Mouse (Mus musculus): ENCODE measurements around the gene Tex48. TPM values are rescaled to one million over a fixed set of nuclear protein-coding genes. Genes with fewer than 3 reads are reported as not detected.

Tex48 gene
- total and polyA plus RNA-seq, 2 experiments from 2014 or later: not detected

- H3K36me3 ChIP-seq (ENCODE audit: insufficient read depth, low read length): no peaks in the 10 kb centered on the region
- WGBS: 31% methylated on average over 4 of the region's 4 CpGs
Measured at GRCm38 (mm10) chr4:63659086-63659485, 36.9 kb upstream of the Tex48 start.

DNA sequence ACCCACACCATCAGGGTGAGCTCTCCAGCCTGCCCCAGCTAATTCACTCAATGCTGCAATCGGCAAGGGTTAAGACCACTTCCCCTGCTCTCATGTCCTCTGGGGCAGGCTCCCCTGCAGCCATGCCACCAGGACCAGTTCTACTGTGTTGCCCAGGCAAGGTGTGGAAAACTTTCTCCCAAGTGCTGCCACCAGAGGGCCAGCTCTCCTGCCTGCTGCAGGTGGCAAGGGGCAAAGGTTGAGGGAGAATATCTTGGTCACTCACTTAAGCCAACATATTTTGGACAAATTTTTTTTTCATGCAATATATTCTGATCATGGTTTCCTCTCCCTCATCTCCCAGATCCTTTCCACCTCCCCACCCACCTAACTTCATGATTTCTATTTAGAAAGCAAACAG lies 32.2 kb upstream of the Tex48 start:
- DNase-seq (ENCODE audit: low spot score) (no peak), ATAC-seq (no peak)
- peak; percentile 51 for TF ChIP-seq CTCF (IDR thresholded peaks at IDR 0.05; ENCODE audit: low read depth)
- Histone ChIP-seq H3K4me3 (ENCODE audit: low read length) (no peak overlapping the region), H3K4me1 (ENCODE audit: insufficient read depth, low read length) (no peaks in the 10 kb centered on the region), H3K9me3 (ENCODE audit: low read length) (no peaks in the 10 kb centered on the region), H3K27me3 (ENCODE audit: insufficient read depth, low read length) (no peaks in the 10 kb centered on the region), H3K36me3 (ENCODE audit: insufficient read depth, low read length) (no peaks in the 10 kb centered on the region), H3K27ac (no peak overlapping the region), H3K4me2 (ENCODE audit: low read depth, low read length) (no peak overlapping the region), H3K9ac (replicated peaks; ENCODE audit: low read length) (no peak overlapping the region)
- 81% methylated on average over 1 of the region's 1 CpGs for WGBS

More at GRCm38 (mm10) chr4:63659086-63659485, 36.9 kb upstream of the Tex48 start:
- Histone ChIP-seq H3K4me1 (ENCODE audit: insufficient read depth, low read length) (no peaks in the 10 kb centered on the region), H3K27me3 (ENCODE audit: insufficient read depth, low read length) (no peaks in the 10 kb centered on the region), H3K4me2 (ENCODE audit: low read depth, low read length) (no peak overlapping the region), H3K27ac (no peak overlapping the region), H3K4me3 (ENCODE audit: low read length) (no peak overlapping the region), H3K9me3 (ENCODE audit: low read length) (no peaks in the 10 kb centered on the region), H3K9ac (replicated peaks; ENCODE audit: low read length) (no peak overlapping the region)
- DNase-seq (ENCODE audit: low spot score): no peak
- no peak for TF ChIP-seq CTCF (IDR thresholded peaks at IDR 0.05; ENCODE audit: low read depth)
- no peak for ATAC-seq

GRCm38 (mm10) chr4:63643956-63644726 lies 21.9 kb upstream of the Tex48 start:
- no peaks in the 10 kb centered on the region for H3K9me3 ChIP-seq (ENCODE audit: low read length)
- H3K9ac ChIP-seq (replicated peaks; ENCODE audit: low read length): no peak overlapping the region
- no peak overlapping the region for H3K4me3 ChIP-seq (ENCODE audit: low read length)
- no peak overlapping the region for H3K4me2 ChIP-seq (ENCODE audit: low read depth, low read length)
- H3K27me3 ChIP-seq (ENCODE audit: insufficient read depth, low read length): no peaks in the 10 kb centered on the region
- H3K27ac ChIP-seq: no peak overlapping the region
- DNase-seq (ENCODE audit: low spot score): no peak
- no peaks in the 10 kb centered on the region for H3K36me3 ChIP-seq (ENCODE audit: insufficient read depth, low read length)
- no peaks in the 10 kb centered on the region for H3K4me1 ChIP-seq (ENCODE audit: insufficient read depth, low read length)
- TF ChIP-seq CTCF (IDR thresholded peaks at IDR 0.05; ENCODE audit: low read depth): no peak
- ATAC-seq: no peak

- 81% methylated on average over 2 of the region's 2 CpGs for WGBS
- no peaks in the 10 kb centered on the region for H3K27me3 ChIP-seq (ENCODE audit: insufficient read depth, low read length)
- H3K9me3 ChIP-seq (ENCODE audit: low read length): no peaks in the 10 kb centered on the region
- H3K4me1 ChIP-seq (ENCODE audit: insufficient read depth, low read length): no peaks in the 10 kb centered on the region
- H3K4me2 ChIP-seq (ENCODE audit: low read depth, low read length): no peak overlapping the region
- H3K4me3 ChIP-seq (ENCODE audit: low read length): no peak overlapping the region
- H3K9ac ChIP-seq (replicated peaks; ENCODE audit: low read length): no peak overlapping the region
- H3K36me3 ChIP-seq (ENCODE audit: insufficient read depth, low read length): no peaks in the 10 kb centered on the region
- ATAC-seq: no peak
- no peak for DNase-seq (ENCODE audit: low spot score)
- TF ChIP-seq CTCF (IDR thresholded peaks at IDR 0.05; ENCODE audit: low read depth): no peak
- no peak overlapping the region for H3K27ac ChIP-seq
Measured at GRCm38 (mm10) chr4:63639842-63640241, 17.6 kb upstream of the Tex48 start.

GRCm38 (mm10) chr4:63638603-63639002 lies 16.4 kb upstream of the Tex48 start:
- DNase-seq (ENCODE audit: low spot score): no peak
- H3K27ac ChIP-seq: no peak overlapping the region
- TF ChIP-seq CTCF (IDR thresholded peaks at IDR 0.05; ENCODE audit: low read depth): no peak
- H3K9ac ChIP-seq (replicated peaks; ENCODE audit: low read length): no peak overlapping the region
- 59% methylated on average over 1 of the region's 1 CpGs for WGBS
- H3K27me3 ChIP-seq (ENCODE audit: insufficient read depth, low read length): no peaks in the 10 kb centered on the region
- H3K9me3 ChIP-seq (ENCODE audit: low read length): no peaks in the 10 kb centered on the region
- H3K4me3 ChIP-seq (ENCODE audit: low read length): no peak overlapping the region
- no peak for ATAC-seq
- no peaks in the 10 kb centered on the region for H3K4me1 ChIP-seq (ENCODE audit: insufficient read depth, low read length)
- H3K36me3 ChIP-seq (ENCODE audit: insufficient read depth, low read length): no peaks in the 10 kb centered on the region
- H3K4me2 ChIP-seq (ENCODE audit: low read depth, low read length): no peak overlapping the region

- Histone ChIP-seq H3K9me3 (ENCODE audit: low read length) (no peaks in the 10 kb centered on the region), H3K4me1 (ENCODE audit: insufficient read depth, low read length) (no peaks in the 10 kb centered on the region), H3K36me3 (ENCODE audit: insufficient read depth, low read length) (no peaks in the 10 kb centered on the region), H3K4me2 (ENCODE audit: low read depth, low read length) (no peak overlapping the region), H3K9ac (replicated peaks; ENCODE audit: low read length) (no peak overlapping the region), H3K27me3 (ENCODE audit: insufficient read depth, low read length) (no peaks in the 10 kb centered on the region), H3K27ac (no peak overlapping the region), H3K4me3 (ENCODE audit: low read length) (no peak overlapping the region)
- 93% methylated on average over 2 of the region's 2 CpGs for WGBS
- no peak for DNase-seq (ENCODE audit: low spot score)
- no peak for ATAC-seq
- no peak for TF ChIP-seq CTCF (IDR thresholded peaks at IDR 0.05; ENCODE audit: low read depth)
Measured at GRCm38 (mm10) chr4:63633181-63633580, 11.0 kb upstream of the Tex48 start.

DNA sequence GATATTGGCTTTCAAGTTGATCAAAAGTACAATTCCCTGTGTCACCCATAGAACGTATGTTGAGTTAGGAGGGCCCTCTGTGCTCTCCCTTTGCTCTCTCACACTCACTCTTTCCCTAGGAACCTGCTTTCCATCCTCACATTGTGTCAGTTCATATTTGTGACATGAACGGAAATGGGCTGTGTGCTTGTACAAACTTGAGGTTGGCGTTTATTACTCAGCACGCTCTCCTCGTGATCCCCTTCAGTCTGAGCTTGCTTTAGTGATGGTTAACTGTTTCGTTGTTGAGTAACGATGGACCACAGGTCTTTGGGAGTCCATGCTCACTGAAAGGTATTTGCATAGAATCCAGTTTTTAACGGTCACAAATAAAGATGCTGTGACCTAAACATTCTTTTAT lies 4.9 kb upstream of the Tex48 start:
- Histone ChIP-seq H3K27ac (no peak overlapping the region), H3K27me3 (ENCODE audit: insufficient read depth, low read length) (no peaks in the 10 kb centered on the region), H3K4me1 (ENCODE audit: insufficient read depth, low read length) (no peaks in the 10 kb centered on the region), H3K4me2 (ENCODE audit: low read depth, low read length) (no peak overlapping the region), H3K9me3 (ENCODE audit: low read length) (no peaks in the 10 kb centered on the region), H3K4me3 (ENCODE audit: low read length) (no peak overlapping the region), H3K9ac (replicated peaks; ENCODE audit: low read length) (no peak overlapping the region), H3K36me3 (ENCODE audit: insufficient read depth, low read length) (no peaks in the 10 kb centered on the region)
- TF ChIP-seq CTCF (IDR thresholded peaks at IDR 0.05; ENCODE audit: low read depth): no peak
- DNase-seq (ENCODE audit: low spot score): no peak
- WGBS: 85% methylated on average over 8 of the region's 8 CpGs
- ATAC-seq: no peak
